Mouse (Mus musculus) midbrain, postnatal 0 days (tissue): ENCODE results near the gene Pkd1. TPM values are rescaled to one million over a fixed set of nuclear protein-coding genes. Genes with fewer than 3 reads are reported as not detected.
A peak's percentile ranks its signal among the peaks of the same experiment; 100 is the strongest.

Experiments
- ATAC-seq: fragments of 200-750 bp; cut with Nextera tagmentation; 2 replicates; pipeline ENCODE4 v1.8.0; 2017; ENCODE audit warnings: moderate number of reproducible peaks, mild to moderate bottlenecking, moderate TSS enrichment, moderate library complexity; ENCODE audit not compliant: low FRiP score
- DNase-seq: peaks from one replicate; pipeline ENCODE4 v3.0.0-alpha.2; 2015; ENCODE audit warnings: low spot score
- H3K27ac ChIP-seq: fragments of 300-500 bp; sonication (generic); 2 replicates; pipeline ENCODE4 v1.5.1; 2014; ENCODE audit warnings: low read depth, mild to moderate bottlenecking, low read length, mixed read lengths
- H3K27me3 ChIP-seq: fragments of 300-500 bp; sonication (generic); 2 replicates; pipeline ENCODE4 v1.6.1; 2014; ENCODE audit warnings: low read length, control low read depth, mixed read lengths; ENCODE audit not compliant: insufficient read depth
- H3K36me3 ChIP-seq: fragments of 300-500 bp; sonication (generic); 2 replicates; pipeline ENCODE4 v1.6.1; 2014; ENCODE audit warnings: low read length, control low read depth, mixed read lengths; ENCODE audit not compliant: insufficient read depth
- H3K4me1 ChIP-seq: fragments of 300-500 bp; sonication (generic); 2 replicates; pipeline ENCODE4 v1.6.1; 2014; ENCODE audit warnings: mild to moderate bottlenecking, control low read depth, antibody characterized with exemption, low read length, mixed read lengths; ENCODE audit not compliant: insufficient read depth
- H3K4me2 ChIP-seq: fragments of 300-500 bp; sonication (generic); 2 replicates; pipeline ENCODE4 v1.6.1; 2014; ENCODE audit warnings: low read depth, mild to moderate bottlenecking, low read length, mixed read lengths; ENCODE audit not compliant: poor library complexity, severe bottlenecking
- H3K4me3 ChIP-seq: fragments of 300-500 bp; sonication (generic); 2 replicates; pipeline ENCODE4 v1.5.1; 2014; ENCODE audit warnings: low read depth, mild to moderate bottlenecking, low read length, moderate library complexity
- H3K9ac ChIP-seq: fragments of 300-500 bp; sonication (generic); replicated peaks from 2 replicates; pipeline ENCODE4 v1.6.1; 2014; ENCODE audit warnings: mild to moderate bottlenecking, low read length, moderate library complexity, mixed read lengths; ENCODE audit not compliant: poor library complexity, severe bottlenecking
- H3K9me3 ChIP-seq: fragments of 300-500 bp; sonication (generic); 2 replicates; pipeline ENCODE4 v1.6.1; 2016; ENCODE audit warnings: low read length, control low read depth
- CTCF ChIP-seq: IDR thresholded peaks from 2 replicates; pipeline ENCODE4 v1.5.1; 2016; ENCODE audit warnings: antibody characterized with exemption, mild to moderate bottlenecking
- WGBS: fragments of 180-500 bp; shearing (Covaris S2); extraction: QIAGEN DNeasy Blood & Tissue Kit; methylation state at CpG from one replicate; pipeline ENCODE4 v1.1.7; 2014; 5-methylcytosine and 5-hydroxymethylcytosine counted together
- polyA plus RNA-seq: library from polyadenylated mRNA; unstranded; fragments of >200 nt; fragmentation: Nextera tagmentation; extraction: Ambion mirVana; gene quantifications from 2 replicates; pipeline ENCODE4 v1.2.1, GENCODE M21; 2015
- total RNA-seq: library from RNA; depleted of rRNA; stranded (reverse); fragments of >200 nt; gene quantifications from 2 replicates; pipeline ENCODE4 v1.2.3, GENCODE M21; 2014

Gene Pkd1
- total and polyA plus RNA-seq, 2 experiments from 2014 or later, result 13.6 to 73.6 TPM

- no peak overlapping the region for H3K4me2 ChIP-seq
- no peak overlapping the region for H3K27ac ChIP-seq
- 93% methylated on average over 3 of the region's 3 CpGs for WGBS
- no peaks in the 10 kb centered on the region for H3K27me3 ChIP-seq
- no peaks in the 10 kb centered on the region for H3K9me3 ChIP-seq
- H3K4me1 ChIP-seq, result no peaks in the 10 kb centered on the region
- H3K9ac ChIP-seq, result no peak overlapping the region
- ATAC-seq, result no peak
- H3K36me3 ChIP-seq, result no peaks in the 10 kb centered on the region
- DNase-seq, result no peak
- TF ChIP-seq CTCF, result no peak
- H3K4me3 ChIP-seq, result no peak overlapping the region
These were observed 3.4 kb upstream of the Pkd1 start for GRCm38 (mm10) chr17:24546234-24546633.

DNA sequence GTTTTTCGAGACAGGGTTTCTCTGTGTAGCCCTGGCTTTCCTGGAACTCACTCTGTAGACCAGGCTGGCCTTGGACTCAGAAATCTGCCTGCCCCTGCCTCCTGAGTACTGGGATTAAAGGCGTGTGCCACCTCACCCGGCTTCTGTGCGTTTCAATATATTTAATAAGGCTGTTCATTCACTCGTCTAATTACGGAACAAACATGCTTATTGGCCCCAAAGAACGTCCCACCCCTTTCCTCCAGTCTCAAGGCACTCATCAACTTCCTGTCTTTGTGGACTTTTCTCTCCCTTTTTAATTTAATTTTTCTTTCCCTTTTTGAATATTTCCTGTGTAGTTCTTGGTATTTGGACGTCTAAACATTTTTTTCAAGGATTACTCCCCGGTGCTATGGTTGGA lies 1.2 kb upstream of the Pkd1 start:
- H3K9me3 ChIP-seq, result no peaks in the 10 kb centered on the region
- H3K27me3 ChIP-seq, result no peaks in the 10 kb centered on the region
- H3K9ac ChIP-seq, result no peak overlapping the region
- WGBS, result 40% methylated on average over 9 of the region's 9 CpGs
- H3K4me1 ChIP-seq, result peaks cover 11% of the 10 kb centered on the region
- ATAC-seq, result no peak
- H3K27ac ChIP-seq, result no peak overlapping the region
- no peaks in the 10 kb centered on the region for H3K36me3 ChIP-seq
- H3K4me2 ChIP-seq, result peak overlapping the region; percentile 90; the same call in 1 of the 2 replicates
- no peak overlapping the region for H3K4me3 ChIP-seq
- DNase-seq, result no peak
- TF ChIP-seq CTCF, result no peak

DNA sequence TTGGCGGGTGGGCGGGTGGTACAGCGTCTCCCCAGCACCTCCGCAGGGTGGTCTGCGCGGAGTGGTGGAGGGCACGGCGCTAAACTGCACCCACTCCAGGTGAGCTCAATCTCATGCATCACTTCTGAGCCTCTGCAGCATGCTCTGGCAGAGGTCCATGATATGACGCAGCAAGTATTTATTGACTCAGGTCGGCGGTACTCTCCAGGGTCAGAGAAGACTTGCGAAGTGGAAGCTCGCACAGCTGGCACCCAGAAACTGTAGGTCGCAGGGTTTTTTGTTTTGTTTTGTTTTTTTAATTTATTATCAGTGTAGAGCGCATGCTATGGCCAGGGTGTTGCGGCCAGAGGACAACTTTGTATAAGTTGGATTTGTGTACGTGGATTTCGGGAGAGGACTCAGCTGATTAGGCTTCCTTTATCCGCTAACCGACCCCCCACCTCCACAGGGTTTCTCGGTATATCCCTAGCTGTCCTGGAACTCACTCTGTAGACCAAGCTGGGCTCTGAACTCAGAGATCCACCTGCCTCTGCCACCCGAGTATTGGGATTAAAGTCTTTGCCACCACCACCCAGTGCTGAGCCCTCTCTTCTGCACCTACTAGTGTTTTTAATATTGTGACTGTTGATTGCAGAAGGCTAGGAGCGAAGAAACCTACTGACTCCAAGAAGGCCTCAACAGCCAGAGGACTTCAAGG lies 565 bp upstream of the Pkd1 start:
- no peaks in the 10 kb centered on the region for H3K27me3 ChIP-seq
- ATAC-seq, result no peak; the same call in 1 of the 2 replicates
- 7% methylated on average over 23 of the region's 23 CpGs for WGBS
- H3K9me3 ChIP-seq, result no peaks in the 10 kb centered on the region
- peaks cover 11% of the 10 kb centered on the region for H3K4me1 ChIP-seq
- H3K27ac ChIP-seq, result peak overlapping the region; percentile 95; the same call in 1 of the 2 replicates
- peak overlapping the region; percentile 97 for H3K4me3 ChIP-seq
- peak; percentile 51 for DNase-seq
- H3K36me3 ChIP-seq, result no peaks in the 10 kb centered on the region
- peak overlapping the region; percentile 90 for H3K4me2 ChIP-seq
- no peak for TF ChIP-seq CTCF
- peak overlapping the region; percentile 97 for H3K9ac ChIP-seq

DNA sequence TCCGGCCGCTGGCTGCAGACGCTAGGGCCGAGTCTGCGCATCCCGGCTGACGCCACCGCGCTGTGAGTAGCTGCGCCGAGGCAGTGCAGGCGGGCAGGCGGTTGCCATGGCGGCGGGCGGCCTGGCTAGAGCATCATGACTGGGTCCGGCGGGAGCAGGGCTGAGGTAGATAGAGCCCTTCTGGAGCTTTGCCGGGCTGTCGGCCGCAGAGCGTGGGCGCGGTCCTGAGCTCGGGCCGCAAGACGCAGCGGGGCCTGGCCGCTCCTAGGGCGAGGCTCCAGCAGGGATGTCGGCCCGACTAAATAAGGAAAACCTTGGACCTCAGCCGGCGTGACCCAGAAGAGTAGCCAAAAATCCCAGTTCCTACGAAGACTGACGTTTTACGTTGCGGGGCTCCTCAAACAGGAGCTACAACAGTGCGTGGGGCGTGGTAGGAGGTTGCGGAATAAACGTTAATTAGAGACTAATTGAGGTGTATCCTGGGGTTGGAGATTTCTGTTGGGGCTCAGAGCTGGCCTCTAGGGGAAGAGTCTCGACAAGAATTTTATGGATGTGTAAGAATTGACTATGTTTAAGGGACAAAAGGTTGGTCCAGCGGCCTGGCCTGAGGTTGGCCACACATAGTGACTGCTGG lies 899 bp downstream of the Pkd1 start:
- ATAC-seq, result peak; percentile 86
- WGBS, result 0% methylated on average over 43 of the region's 44 CpGs

DNA sequence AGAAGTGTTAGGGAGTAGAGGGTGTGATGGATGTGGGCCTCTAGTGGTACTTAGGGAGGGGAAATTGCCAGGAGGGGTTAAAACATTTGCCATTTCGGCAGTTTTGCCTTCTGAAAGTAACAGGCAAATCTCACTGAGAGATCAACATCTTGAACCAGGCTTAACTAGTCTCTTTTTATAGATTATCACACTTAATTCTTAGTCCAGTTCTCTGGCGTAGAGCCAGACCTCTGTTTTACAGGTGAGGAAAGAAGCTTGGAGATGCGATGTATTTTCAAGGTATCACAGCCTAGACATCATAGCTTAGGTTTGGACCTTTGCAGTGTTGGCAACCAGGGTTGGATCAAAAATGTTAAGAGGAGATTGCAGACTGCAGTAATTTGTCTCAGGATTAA lies 1.4 kb downstream of the Pkd1 start:
- no peak for TF ChIP-seq CTCF
- H3K4me1 ChIP-seq, result peaks cover 11% of the 10 kb centered on the region
- peak overlapping the region; percentile 90 for H3K4me2 ChIP-seq
- H3K27me3 ChIP-seq, result no peaks in the 10 kb centered on the region
- DNase-seq, result no peak
- no peaks in the 10 kb centered on the region for H3K9me3 ChIP-seq
- no peak for ATAC-seq
- peak overlapping the region; percentile 97 for H3K9ac ChIP-seq
- H3K27ac ChIP-seq, result peak overlapping the region; percentile 95
- 39% methylated on average over 3 of the region's 3 CpGs for WGBS
- peak overlapping the region; percentile 97 for H3K4me3 ChIP-seq
- H3K36me3 ChIP-seq, result no peaks in the 10 kb centered on the region

More for the DNA sequence above, 899 bp downstream of the Pkd1 start:
- peak; percentile 29; the same call in 1 of the 2 replicates for TF ChIP-seq CTCF
- Histone ChIP-seq H3K4me1 (peaks cover 11% of the 10 kb centered on the region), H3K27me3 (no peaks in the 10 kb centered on the region), H3K36me3 (no peaks in the 10 kb centered on the region), H3K9ac (peak overlapping the region; percentile 97), H3K4me2 (peak overlapping the region; percentile 90), H3K27ac (peak overlapping the region; percentile 95), H3K9me3 (no peaks in the 10 kb centered on the region), H3K4me3 (peak overlapping the region; percentile 97)
- peak; percentile 87 for DNase-seq

DNA sequence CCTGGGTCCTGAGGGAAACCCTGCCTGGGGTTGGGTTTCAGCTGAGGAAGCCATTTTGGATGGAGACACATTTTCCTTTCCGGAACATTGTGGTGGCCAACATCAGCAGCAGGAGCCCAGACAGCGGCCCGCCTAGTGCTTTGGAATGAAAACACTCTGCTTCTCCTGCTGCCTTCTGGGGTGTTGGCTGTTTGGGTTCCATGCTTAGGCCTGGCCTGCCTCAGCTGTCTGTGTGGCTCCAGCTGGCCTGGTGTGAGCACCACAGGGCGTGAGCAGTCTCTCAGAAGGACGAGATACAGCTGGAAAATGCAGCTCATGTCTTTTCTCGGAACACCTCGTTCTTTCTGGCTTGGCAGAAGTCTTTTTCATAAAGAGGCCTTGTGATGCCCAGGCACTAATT lies 7.5 kb downstream of the Pkd1 start:
- Histone ChIP-seq H3K4me3 (no peak overlapping the region), H3K9me3 (no peaks in the 10 kb centered on the region), H3K36me3 (no peaks in the 10 kb centered on the region), H3K9ac (no peak overlapping the region), H3K27ac (no peak overlapping the region), H3K4me1 (peaks cover 13% of the 10 kb centered on the region), H3K27me3 (no peaks in the 10 kb centered on the region), H3K4me2 (no peak overlapping the region)
- WGBS, result 93% methylated on average over 7 of the region's 7 CpGs
- ATAC-seq (no peak), DNase-seq (no peak)
- no peak for TF ChIP-seq CTCF
